Mouse (Mus musculus): Measurements from ENCODE around the gene Atpif1. TPM values are rescaled to one million over a fixed set of nuclear protein-coding genes. Genes with fewer than 3 reads are reported as not detected.

The Atpif1 gene
- total and polyA plus RNA-seq, 2 experiments: 25.9 to 87.1 TPM

- no peak overlapping the region for H3K9ac ChIP-seq (ENCODE audit: low read depth, low read length)
- H3K79me2 ChIP-seq (ENCODE audit: control insufficient read depth, insufficient read depth, low read length): peaks cover 12% of the 10 kb centered on the region; the same call in 1 of the 2 replicates
- no peaks in the 10 kb centered on the region for H3K27me3 ChIP-seq (ENCODE audit: control insufficient read depth, insufficient read depth, low read length)
- peaks cover 9% of the 10 kb centered on the region for H3K4me1 ChIP-seq (ENCODE audit: control insufficient read depth, insufficient read depth, low read length)
- DNase-seq (ENCODE audit: extremely low read depth, low read depth, low spot score): peak; percentile 79
- no peak overlapping the region for H3K4me3 ChIP-seq (ENCODE audit: insufficient read depth, low read depth, low read length)
- TF ChIP-seq POLR2A (IDR thresholded peaks at IDR 0.05; ENCODE audit: extremely low read depth, insufficient read depth, low read length) (no peak), CTCF (IDR thresholded peaks at IDR 0.05; ENCODE audit: low read depth, low read length) (no peak)
- H3K27ac ChIP-seq (replicated peaks; ENCODE audit: insufficient read depth, low read depth, low read length): no peak overlapping the region
- no peaks in the 10 kb centered on the region for H3K36me3 ChIP-seq (ENCODE audit: control insufficient read depth, insufficient read depth, low read length)
- 50% methylated on average over 14 of the region's 14 CpGs for WGBS
These were observed 19.8 kb downstream of the Atpif1 start for GRCm38 (mm10) chr4:132513395-132514273.

GRCm38 (mm10) chr4:132512080-132512479 lies 21.4 kb downstream of the Atpif1 start:
- Histone ChIP-seq H3K4me1 (ENCODE audit: control insufficient read depth, insufficient read depth, low read length) (peaks cover 6% of the 10 kb centered on the region), H3K79me2 (ENCODE audit: control insufficient read depth, insufficient read depth, low read length) (peaks cover 22% of the 10 kb centered on the region; the same call in 1 of the 2 replicates), H3K4me3 (ENCODE audit: insufficient read depth, low read depth, low read length) (no peak overlapping the region), H3K36me3 (ENCODE audit: control insufficient read depth, insufficient read depth, low read length) (no peaks in the 10 kb centered on the region), H3K27me3 (ENCODE audit: control insufficient read depth, insufficient read depth, low read length) (no peaks in the 10 kb centered on the region), H3K9ac (ENCODE audit: low read depth, low read length) (no peak overlapping the region), H3K27ac (replicated peaks; ENCODE audit: insufficient read depth, low read depth, low read length) (no peak overlapping the region)
- 89% methylated on average over 3 of the region's 3 CpGs for WGBS
- DNase-seq (ENCODE audit: extremely low read depth, low read depth, low spot score): no peak
- TF ChIP-seq CTCF (IDR thresholded peaks at IDR 0.05; ENCODE audit: low read depth, low read length): no peak
- no peak for TF ChIP-seq POLR2A (IDR thresholded peaks at IDR 0.05; ENCODE audit: extremely low read depth, insufficient read depth, low read length)

DNA sequence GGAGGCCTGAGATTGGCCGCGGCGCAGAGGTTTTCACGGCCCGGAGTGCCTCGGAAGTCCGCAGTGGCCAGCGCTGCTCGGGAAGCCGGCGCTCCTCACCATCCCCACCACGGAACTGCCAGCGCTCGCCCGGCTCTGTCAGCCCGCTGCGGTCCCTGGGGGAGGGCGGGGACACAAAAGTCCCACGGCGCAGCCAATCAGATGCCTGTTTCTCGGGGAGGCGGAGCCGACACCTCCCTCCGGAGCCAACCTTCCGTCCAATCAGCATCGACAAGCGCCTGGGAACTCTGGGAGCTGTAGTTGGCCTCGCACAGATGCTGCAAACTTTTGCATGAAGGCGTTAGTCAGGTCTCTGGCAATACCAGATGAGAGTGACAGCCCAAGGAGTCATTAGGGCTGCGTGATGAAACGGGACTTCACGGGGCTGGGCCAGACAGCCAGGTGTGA lies 23.1 kb downstream of the Atpif1 start, which contains the start of gene Sesn2:
Sesn2 (minus strand) TSS at position 150 of the 447 bp plus-strand sequence.
- H3K36me3 ChIP-seq (ENCODE audit: control insufficient read depth, insufficient read depth, low read length): no peaks in the 10 kb centered on the region
- under 1% methylated on average over 32 of the region's 32 CpGs for WGBS
- H3K4me1 ChIP-seq (ENCODE audit: control insufficient read depth, insufficient read depth, low read length): peaks cover 6% of the 10 kb centered on the region
- peak within 1 kb of the TSS; percentile 82 for H3K4me3 ChIP-seq (ENCODE audit: insufficient read depth, low read depth, low read length)
- peak; percentile 94 for DNase-seq (ENCODE audit: extremely low read depth, low read depth, low spot score)
- H3K9ac ChIP-seq (ENCODE audit: low read depth, low read length): peak within 1 kb of the TSS; percentile 86
- no peaks in the 10 kb centered on the region for H3K27me3 ChIP-seq (ENCODE audit: control insufficient read depth, insufficient read depth, low read length)
- H3K79me2 ChIP-seq (ENCODE audit: control insufficient read depth, insufficient read depth, low read length): peaks cover 23% of the 10 kb centered on the region; the same call in 1 of the 2 replicates
- H3K27ac ChIP-seq (replicated peaks; ENCODE audit: insufficient read depth, low read depth, low read length): peak within 1 kb of the TSS; percentile 53
- TF ChIP-seq POLR2A (IDR thresholded peaks at IDR 0.05; ENCODE audit: extremely low read depth, insufficient read depth, low read length): peak; percentile 99
- no peak for TF ChIP-seq CTCF (IDR thresholded peaks at IDR 0.05; ENCODE audit: low read depth, low read length)

- TF ChIP-seq CTCF (IDR thresholded peaks at IDR 0.05; ENCODE audit: low read depth, low read length) (no peak), POLR2A (IDR thresholded peaks at IDR 0.05; ENCODE audit: extremely low read depth, insufficient read depth, low read length) (0 out of 2 replicates have a peak, but pooled peaks have one; percentile 0)
- Histone ChIP-seq H3K36me3 (ENCODE audit: control insufficient read depth, insufficient read depth, low read length) (no peaks in the 10 kb centered on the region), H3K9ac (ENCODE audit: low read depth, low read length) (peak overlapping the region; percentile 86), H3K27me3 (ENCODE audit: control insufficient read depth, insufficient read depth, low read length) (no peaks in the 10 kb centered on the region), H3K79me2 (ENCODE audit: control insufficient read depth, insufficient read depth, low read length) (peaks cover 27% of the 10 kb centered on the region; the same call in 1 of the 2 replicates), H3K4me3 (ENCODE audit: insufficient read depth, low read depth, low read length) (peak overlapping the region; percentile 82), H3K4me1 (ENCODE audit: control insufficient read depth, insufficient read depth, low read length) (peaks cover 6% of the 10 kb centered on the region), H3K27ac (replicated peaks; ENCODE audit: insufficient read depth, low read depth, low read length) (peak overlapping the region; percentile 53)
- DNase-seq (ENCODE audit: extremely low read depth, low read depth, low spot score): no peak
- 1% methylated on average over 51 of the region's 52 CpGs for WGBS
These were observed 23.7 kb downstream of the Atpif1 start for GRCm38 (mm10) chr4:132509621-132510296.

DNA sequence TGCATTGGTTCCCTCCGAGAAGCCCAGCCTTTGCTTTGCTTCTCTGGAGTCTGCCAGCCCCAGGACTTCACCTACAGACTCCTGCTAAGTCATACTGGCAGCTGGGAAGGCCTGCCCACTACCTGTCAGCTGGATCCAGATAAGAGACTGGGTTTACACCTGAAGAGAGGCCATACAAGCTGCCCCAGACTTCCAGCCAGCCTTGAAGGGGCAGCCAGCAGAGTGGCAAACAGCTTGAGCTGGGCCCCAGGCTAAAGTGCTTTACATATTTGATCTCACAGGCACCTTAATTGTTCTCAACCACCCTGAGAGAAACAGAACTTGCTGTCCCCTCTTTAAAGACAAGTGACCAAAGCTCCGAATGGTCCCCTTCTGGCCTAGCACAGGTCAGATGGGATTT lies 26.2 kb downstream of the Atpif1 start:
- 79% methylated on average over 2 of the region's 2 CpGs for WGBS
- Histone ChIP-seq H3K27ac (replicated peaks; ENCODE audit: insufficient read depth, low read depth, low read length) (no peak overlapping the region), H3K4me1 (ENCODE audit: control insufficient read depth, insufficient read depth, low read length) (peaks cover 4% of the 10 kb centered on the region), H3K36me3 (ENCODE audit: control insufficient read depth, insufficient read depth, low read length) (no peaks in the 10 kb centered on the region), H3K79me2 (ENCODE audit: control insufficient read depth, insufficient read depth, low read length) (peaks cover 32% of the 10 kb centered on the region; the same call in 1 of the 2 replicates), H3K9ac (ENCODE audit: low read depth, low read length) (no peak overlapping the region), H3K4me3 (ENCODE audit: insufficient read depth, low read depth, low read length) (no peak overlapping the region), H3K27me3 (ENCODE audit: control insufficient read depth, insufficient read depth, low read length) (no peaks in the 10 kb centered on the region)
- DNase-seq (ENCODE audit: extremely low read depth, low read depth, low spot score): no peak
- no peak for TF ChIP-seq POLR2A (IDR thresholded peaks at IDR 0.05; ENCODE audit: extremely low read depth, insufficient read depth, low read length)
- no peak for TF ChIP-seq CTCF (IDR thresholded peaks at IDR 0.05; ENCODE audit: low read depth, low read length)
